Mouse (Mus musculus) cerebellum, adult 2 months (tissue): Measurements from ENCODE around the gene Ahsg. TPM values are rescaled to one million over a fixed set of nuclear protein-coding genes. Genes with fewer than 3 reads are reported as not detected.
"Not testable (repeated sequence)": the region's sequence is repeated elsewhere in the genome, so short reads cannot be mapped to it uniquely, and the experiment has no call there.

Experiments
- DNase-seq, 2 experiments: peaks; one replicate each; pipeline ENCODE4 v3.0.0; 2021
- H3K27ac ChIP-seq: fragments of 200-500 bp; 2 replicates; pipeline ENCODE4 v1.5.1; 2012; ENCODE audit warnings: low read length, control low read depth, inconsistent platforms; ENCODE audit not compliant: insufficient read depth
- H3K27me3 ChIP-seq: fragments of 200-500 bp; 2 replicates; pipeline ENCODE4 v1.6.1; 2012; ENCODE audit warnings: inconsistent platforms, mild to moderate bottlenecking, low read length, moderate library complexity; ENCODE audit not compliant: control insufficient read depth, insufficient read depth
- H3K4me1 ChIP-seq: fragments of 200-500 bp; 2 replicates; pipeline ENCODE4 v1.6.1; 2011; ENCODE audit warnings: low read length; ENCODE audit not compliant: control insufficient read depth, insufficient read depth
- H3K4me3 ChIP-seq: fragments of 200-500 bp; replicated peaks from 2 replicates; pipeline ENCODE3; 2011; ENCODE audit warnings: mild to moderate bottlenecking, low read depth, low read length, control low read depth; ENCODE audit not compliant: insufficient read depth
- CTCF ChIP-seq: fragments of 200-500 bp; IDR thresholded peaks from 2 replicates; pipeline ENCODE4 v1.5.1; 2011; ENCODE audit warnings: low read depth, mild to moderate bottlenecking, control low read depth, low read length, moderate library complexity, borderline replicate concordance; ENCODE audit not compliant: insufficient read depth
- POLR2A ChIP-seq: fragments of 200-500 bp; IDR thresholded peaks from 2 replicates; pipeline ENCODE4 v1.6.1; 2011; ENCODE audit warnings: low read length, control low read depth, borderline replicate concordance; ENCODE audit not compliant: insufficient read depth
- WGBS: fragments of 180-500 bp; shearing (Covaris S2); methylation state at CpG from one replicate; pipeline ENCODE4 v1.1.7; 2018; 5-methylcytosine and 5-hydroxymethylcytosine counted together
- polyA plus RNA-seq: library from polyadenylated mRNA; depleted of rRNA; stranded (reverse); fragments of >200 nt; gene quantifications from 2 replicates; pipeline ENCODE4 v1.2.3, GENCODE M21; 2012; rRNA removed

Ahsg gene
- polyA plus RNA-seq, 1 experiment, result not detected

DNA sequence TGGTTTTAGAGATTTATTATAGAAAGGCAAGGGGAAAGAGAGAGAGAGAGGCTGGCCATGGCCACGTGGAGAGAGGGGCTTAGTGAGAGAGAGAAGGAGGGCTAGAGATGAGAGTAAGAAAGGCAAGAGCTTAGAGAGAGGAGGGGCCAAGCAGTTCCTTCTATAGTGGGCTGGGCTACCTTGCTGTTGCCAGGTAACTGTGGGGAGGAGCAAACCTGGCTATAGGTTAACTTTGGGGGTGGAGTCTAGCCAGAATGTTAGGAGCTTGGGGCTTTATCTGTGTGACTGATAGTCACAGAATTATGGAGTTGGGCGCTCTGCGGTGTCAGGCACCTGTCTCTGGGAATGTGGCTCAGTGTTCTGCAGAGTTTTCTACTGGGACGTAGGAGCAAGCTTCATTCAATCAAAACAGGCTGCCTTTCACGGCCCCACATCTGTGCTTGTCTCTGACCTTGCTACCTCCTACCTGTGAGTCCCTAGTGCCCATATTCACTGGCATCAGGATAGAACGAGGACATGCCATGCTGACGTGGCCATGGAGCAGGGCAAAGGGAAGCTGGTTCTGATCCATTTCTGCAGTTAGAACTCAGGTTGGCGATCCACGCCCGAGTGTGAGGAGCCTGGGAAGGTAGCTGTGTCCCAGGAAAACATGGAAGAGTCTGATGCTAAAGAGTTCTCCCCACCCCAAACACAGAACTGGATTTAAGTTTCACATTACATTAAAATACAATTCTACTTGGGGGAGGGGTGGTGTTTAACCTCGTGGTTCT, 40.5 kb downstream of the Ahsg start:
- 85% methylated on average over 11 of the region's 11 CpGs for WGBS
- DNase-seq, result no peak
- Histone ChIP-seq H3K4me3 (no peak overlapping the region), H3K27ac (no peak overlapping the region), H3K27me3 (no peaks in the 10 kb centered on the region), H3K4me1 (no peaks in the 10 kb centered on the region)
- TF ChIP-seq CTCF (no peak), POLR2A (no peak)

DNA sequence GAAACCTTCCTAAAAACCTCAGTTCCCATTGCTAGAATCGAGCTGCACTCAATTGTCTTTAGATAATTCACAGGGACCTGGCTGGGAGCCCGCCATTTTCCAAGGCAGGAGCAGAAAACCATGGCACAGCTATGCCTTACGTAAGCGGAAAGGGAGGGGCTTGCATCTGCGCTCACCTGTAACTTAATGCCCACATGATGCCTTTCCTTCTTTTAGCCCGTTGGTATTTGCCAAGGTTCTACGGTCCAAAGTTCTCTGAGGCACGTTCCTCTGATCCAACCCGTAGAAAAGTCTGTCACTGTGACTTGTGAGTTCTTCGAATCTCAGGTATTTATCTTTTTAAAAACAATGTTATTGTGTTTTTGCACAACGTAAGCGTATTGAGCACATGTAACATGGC, 46.6 kb downstream of the Ahsg start:
- WGBS, result 91% methylated on average over 12 of the region's 12 CpGs
- DNase-seq, result no peak
- no peaks in the 10 kb centered on the region for H3K27me3 ChIP-seq
- no peak overlapping the region for H3K27ac ChIP-seq
- TF ChIP-seq CTCF (no peak), POLR2A (no peak)
- H3K4me3 ChIP-seq, result no peak overlapping the region
- no peaks in the 10 kb centered on the region for H3K4me1 ChIP-seq

DNA sequence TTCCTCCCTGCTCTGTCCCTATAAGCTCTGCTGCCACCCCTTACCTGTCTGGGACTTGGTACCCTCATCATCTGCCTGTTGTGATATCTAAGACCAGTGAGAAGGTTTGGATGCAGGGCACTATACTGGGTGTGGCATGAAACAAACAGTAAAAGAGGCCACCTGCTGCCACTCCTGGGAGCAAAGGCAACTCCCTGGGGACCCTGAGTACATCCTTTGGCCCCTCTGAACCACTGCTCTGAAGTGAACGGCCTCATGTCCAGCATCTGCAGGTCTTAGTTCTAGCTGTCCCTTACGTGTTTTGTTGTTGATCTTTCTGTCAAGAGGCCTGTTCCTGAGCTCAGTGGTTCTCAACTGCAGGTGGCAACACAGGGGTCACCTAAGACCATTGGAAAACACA, 47.5 kb downstream of the Ahsg start:
- no peak for DNase-seq
- Histone ChIP-seq H3K4me1 (no peaks in the 10 kb centered on the region), H3K27me3 (no peaks in the 10 kb centered on the region), H3K27ac (no peak overlapping the region), H3K4me3 (no peak overlapping the region)
- TF ChIP-seq POLR2A, result no peak
- no peak for TF ChIP-seq CTCF
- WGBS, result 70% methylated on average over 2 of the region's 2 CpGs

DNA sequence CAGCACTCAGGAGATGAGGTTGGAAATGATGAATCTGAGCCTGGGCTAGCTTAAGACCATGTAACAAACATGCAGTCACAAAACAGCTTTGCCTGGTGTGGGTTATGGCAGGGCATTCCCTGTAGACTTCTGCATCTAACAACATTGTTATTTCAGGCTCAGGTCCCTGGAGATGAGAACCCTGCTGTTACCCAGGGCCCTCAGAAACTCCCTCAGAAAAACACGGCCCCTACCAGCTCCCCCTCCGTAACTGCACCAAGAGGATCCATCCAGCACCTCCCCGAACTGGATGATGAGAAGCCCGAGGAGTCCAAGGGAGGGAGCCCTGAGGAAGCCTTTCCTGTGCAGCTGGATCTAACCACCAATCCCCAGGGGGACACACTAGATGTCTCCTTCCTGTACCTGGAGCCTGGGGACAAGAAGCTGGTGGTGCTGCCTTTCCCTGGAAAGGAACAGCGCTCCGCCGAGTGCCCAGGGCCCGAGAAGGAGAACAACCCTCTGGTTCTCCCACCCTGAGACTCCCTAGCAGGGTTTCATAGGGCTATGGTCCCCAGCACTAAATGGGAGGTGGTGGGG, 48.1 kb downstream of the Ahsg start:
- DNase-seq, result no peak
- no peaks in the 10 kb centered on the region for H3K27me3 ChIP-seq
- no peaks in the 10 kb centered on the region for H3K4me1 ChIP-seq
- 83% methylated on average over 8 of the region's 8 CpGs for WGBS
- TF ChIP-seq CTCF, result no peak
- no peak for TF ChIP-seq POLR2A
- no peak overlapping the region for H3K27ac ChIP-seq
- no peak overlapping the region for H3K4me3 ChIP-seq

DNA sequence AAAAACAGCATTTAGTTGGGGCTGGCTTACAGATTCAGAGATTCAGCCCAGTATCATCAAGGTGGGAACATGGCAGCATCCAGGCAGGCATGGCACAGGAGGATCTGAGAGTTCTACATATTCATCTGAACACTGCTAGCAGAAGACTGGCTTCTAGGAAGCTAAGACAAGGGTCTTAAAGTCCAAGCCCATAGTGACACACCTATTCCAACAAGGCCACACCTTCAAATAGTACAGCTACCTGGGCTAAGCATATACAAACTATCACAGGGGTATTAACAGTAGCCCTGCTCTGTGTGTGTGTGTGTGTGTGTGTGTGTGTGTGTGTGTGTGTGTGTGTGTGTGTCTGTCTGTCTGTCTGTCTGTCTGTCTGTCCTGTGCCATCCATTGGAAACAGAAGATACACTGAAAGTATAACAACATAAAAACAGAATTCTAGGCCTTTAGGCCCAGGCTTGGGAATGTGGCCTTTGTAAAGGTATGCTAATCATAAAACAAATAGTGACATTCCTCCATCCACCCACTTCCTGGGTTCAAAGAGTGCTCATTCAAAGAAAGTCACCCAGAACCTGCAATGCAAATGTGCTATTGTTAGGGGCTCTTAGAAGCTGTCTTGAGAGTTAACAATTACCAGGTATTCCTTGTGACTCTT, 50.9 kb downstream of the Ahsg start:
- not testable (repeated sequence) for H3K4me3 ChIP-seq, H3K4me1 ChIP-seq, DNase-seq, H3K27me3 ChIP-seq, H3K27ac ChIP-seq

DNA sequence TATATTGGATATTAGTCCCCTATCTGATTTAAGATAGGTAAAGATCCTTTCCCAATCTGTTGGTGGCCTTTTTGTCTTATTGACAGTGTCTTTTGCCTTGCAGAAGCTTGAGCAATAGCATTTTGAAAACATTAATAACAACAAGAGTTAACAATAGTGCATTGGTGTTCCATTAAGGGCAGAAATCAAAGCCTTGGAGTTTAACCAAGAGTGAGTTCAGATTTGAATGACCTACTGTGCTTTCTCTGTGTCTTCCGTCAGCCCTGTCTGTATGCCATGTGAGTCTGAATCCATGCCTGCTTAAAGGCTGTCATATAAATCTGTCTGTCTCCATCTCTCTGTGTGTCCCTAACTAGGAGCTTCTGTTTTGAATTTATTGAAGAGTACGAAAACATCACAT, 56.3 kb downstream of the Ahsg start:
- Histone ChIP-seq H3K27ac (no peak overlapping the region), H3K4me1 (no peaks in the 10 kb centered on the region), H3K4me3 (no peak overlapping the region), H3K27me3 (no peaks in the 10 kb centered on the region)
- no peak for TF ChIP-seq CTCF
- TF ChIP-seq POLR2A, result no peak
- DNase-seq, result no peak
- WGBS, result 72% methylated on average over 2 of the region's 2 CpGs

Other genes starting within 250 kb of the Ahsg start
- 44.3 and 50.3 TPM in 2 replicates for gene Dgkg, start 234.1 kb upstream of the Ahsg start, polyA plus RNA-seq
- gene Crygs, start 79.7 kb upstream of the Ahsg start, polyA plus RNA-seq, result 0.38 TPM in 2 replicates
- 20.2 and 21.5 TPM in 2 replicates for gene Tbccd1, start 33.6 kb upstream of the Ahsg start, polyA plus RNA-seq
- gene Dnajb11, start 33.4 kb upstream of the Ahsg start, polyA plus RNA-seq, result 41.3 and 44.8 TPM in 2 replicates
- 0.10 TPM in 1 of 2 replicates, not detected in the other for gene Fetub, start 27.1 kb downstream of the Ahsg start, polyA plus RNA-seq
- not detected in 2 replicates for gene Hrg, start 59.8 kb downstream of the Ahsg start, polyA plus RNA-seq
- gene Kng2, start 138.2 kb downstream of the Ahsg start, polyA plus RNA-seq, result not detected in 2 replicates
- not detected in 2 replicates for gene Kng1, start 166.6 kb downstream of the Ahsg start, polyA plus RNA-seq
- gene Eif4a2, start 216.2 kb downstream of the Ahsg start, polyA plus RNA-seq, result 737 and 742 TPM in 2 replicates
- 2.1 and 2.5 TPM in 2 replicates for gene Rfc4, start 236.5 kb downstream of the Ahsg start, polyA plus RNA-seq